Mouse (Mus musculus): ENCODE results near the gene Hspb6. TPM values are rescaled to one million over a fixed set of nuclear protein-coding genes. Genes with fewer than 3 reads are reported as not detected.

Gene Hspb6
- total RNA-seq (2021): 1,000 to 10,000 TPM; 1,132 to 1,502 TPM
- long read RNA-seq, experiment 1, transcript Hspb6-201 (3 exons, 1,363 nt): major isoform, 548 of 678 reads
- long read RNA-seq, experiment 1, partial matches to known transcripts: 117 of 678 reads
- long read RNA-seq, experiment 1, other reads (novel, unspliced or antisense): 9 of 678 reads
- long read RNA-seq, experiment 2, transcript Hspb6-201 (3 exons, 1,363 nt): major isoform, 888 of 1,056 reads
- long read RNA-seq, experiment 2, partial matches to known transcripts: 7 of 1,056 reads
- long read RNA-seq, experiment 2, other reads (novel, unspliced or antisense): 156 of 1,056 reads

GRCm38 (mm10) chr7:30552102-30553020 is at the start of gene Hspb6, which contains the start of gene Proser3:
Hspb6 (plus strand) TSS chr7:30552178.
Proser3 (minus strand) TSS chr7:30552299.
- intact Hi-C loops (cut with DNase I): no loop called here
- peak; percentile 93 to 95 for DNase-seq

DNA sequence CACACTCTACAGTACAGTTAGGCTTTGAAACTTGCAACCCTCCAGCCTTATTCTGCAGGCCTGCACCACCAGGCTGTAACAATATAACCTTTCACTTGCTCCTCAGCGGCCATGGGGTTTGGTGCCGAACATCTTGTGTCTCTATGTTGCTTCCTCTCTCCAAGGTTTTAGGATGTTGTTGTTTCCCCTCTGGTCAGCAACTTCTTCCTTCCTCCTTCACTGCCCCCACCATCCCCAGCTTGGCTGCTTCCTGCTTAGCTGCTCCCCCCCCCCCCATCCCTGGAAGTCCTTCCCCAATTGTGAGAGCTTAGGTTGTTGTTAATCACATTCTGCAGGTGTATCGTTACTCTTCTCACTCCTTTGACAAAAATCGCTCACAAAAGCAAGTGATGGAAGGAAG is 43.9 kb upstream of the Hspb6 start:
- intact Hi-C loops (cut with DNase I): no loop called here
- DNase-seq: no peak

GRCm38 (mm10) chr7:30515003-30515760 is 36.8 kb upstream of the Hspb6 start:
- intact Hi-C loops (cut with DNase I): no loop called here
- no peak for DNase-seq

GRCm38 (mm10) chr7:30518325-30518724 is 33.7 kb upstream of the Hspb6 start:
- intact Hi-C loops (cut with DNase I): no loop called here

DNA sequence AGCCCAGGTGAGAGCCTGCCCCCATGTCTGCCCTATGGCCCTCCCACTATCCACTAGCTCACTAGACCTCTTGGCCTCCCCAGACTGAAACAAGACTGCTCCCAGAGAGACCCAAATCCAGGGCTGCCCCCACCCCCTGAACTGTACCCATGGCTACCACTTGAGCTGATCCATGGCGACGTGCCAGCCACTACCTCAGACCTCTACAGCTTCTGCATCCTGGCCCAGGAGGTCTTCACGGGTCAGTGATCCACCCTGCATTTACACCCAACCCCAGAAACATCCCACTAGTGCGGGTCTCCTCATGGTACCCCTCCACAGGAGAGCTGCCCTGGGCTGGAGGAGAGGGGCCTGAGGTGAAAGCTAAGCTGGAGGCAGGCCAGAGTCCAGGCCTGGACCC is 31.6 kb upstream of the Hspb6 start:
- no peak for DNase-seq
- intact Hi-C loops (cut with DNase I): no loop called here

More at GRCm38 (mm10) chr7:30518325-30518724, 33.7 kb upstream of the Hspb6 start:
- DNase-seq: no peak

DNA sequence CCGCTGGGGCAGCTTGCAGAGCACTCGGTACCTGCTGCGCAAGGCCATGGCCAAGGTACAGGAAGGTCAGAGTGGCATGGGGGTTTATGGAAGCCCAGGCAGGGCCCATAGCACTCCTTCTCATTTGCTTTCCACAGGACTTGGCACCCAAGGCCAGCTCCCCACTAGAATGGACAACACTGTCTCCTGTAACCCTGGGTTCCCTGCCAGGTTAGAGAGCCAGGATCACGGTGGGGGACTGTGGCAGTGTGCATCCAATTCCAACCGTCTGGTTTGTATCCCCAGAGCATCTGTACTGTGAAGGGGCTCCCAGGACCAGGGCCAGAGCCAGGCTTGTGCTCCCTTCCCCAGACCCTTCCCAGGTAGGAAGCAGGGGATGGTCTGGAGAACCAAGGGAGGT is 31.1 kb upstream of the Hspb6 start:
- intact Hi-C loops (cut with DNase I): no loop called here
- DNase-seq: no peak

- no peak for DNase-seq
- intact Hi-C loops (cut with DNase I): no loop called here
Observed at GRCm38 (mm10) chr7:30522871-30523270, 29.1 kb upstream of the Hspb6 start.

- intact Hi-C loops (cut with DNase I): no loop called here
- no peak for DNase-seq
Observed at GRCm38 (mm10) chr7:30524487-30524886, 27.5 kb upstream of the Hspb6 start.

DNA sequence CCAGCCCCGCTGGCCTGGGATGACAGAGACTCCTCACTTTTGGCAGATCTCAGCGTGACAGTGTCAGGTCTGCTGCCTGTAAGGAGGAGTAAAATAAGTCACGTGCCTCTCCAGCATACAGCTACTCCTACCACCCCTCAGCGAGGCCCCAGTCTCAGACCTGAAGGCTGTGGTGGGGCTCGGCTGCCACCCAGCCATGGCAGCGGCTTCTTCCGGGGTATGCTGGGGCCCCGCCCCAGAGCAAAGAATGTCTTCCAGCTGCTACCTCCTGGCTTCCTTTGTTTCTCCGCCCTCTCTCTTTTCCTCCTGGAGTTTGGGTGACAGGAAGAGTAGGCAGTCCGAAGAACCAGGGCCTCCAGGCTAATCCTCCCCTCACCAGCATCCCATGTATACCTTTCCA is 26.0 kb upstream of the Hspb6 start:
- DNase-seq: no peak
- intact Hi-C loops (cut with DNase I): no loop called here

- intact Hi-C loops (cut with DNase I): no loop called here
- DNase-seq: no peak
Observed at GRCm38 (mm10) chr7:30526399-30526798, 25.6 kb upstream of the Hspb6 start.

DNA sequence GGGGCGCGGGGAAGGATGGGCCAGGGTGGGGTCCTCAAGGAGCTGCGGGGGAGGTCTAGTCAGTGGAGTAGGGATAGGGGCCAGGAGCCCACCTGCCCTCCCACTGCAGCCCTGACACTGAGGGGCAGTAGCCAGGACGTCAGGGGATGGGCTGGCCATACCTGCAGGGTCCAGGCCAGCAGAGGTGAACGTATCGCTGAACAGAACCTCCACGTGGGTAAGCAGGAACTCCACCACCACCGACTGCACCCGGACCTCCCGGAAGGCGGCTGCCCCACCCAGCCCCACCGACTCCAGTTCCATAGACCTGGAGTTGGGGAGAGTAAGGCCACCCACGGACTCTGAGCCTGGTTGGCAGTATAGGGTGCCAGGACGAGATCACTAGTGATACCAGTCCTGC is 25.0 kb upstream of the Hspb6 start:
- intact Hi-C loops (cut with DNase I): no loop called here
- DNase-seq: no peak

GRCm38 (mm10) chr7:30531291-30531815 is 20.6 kb upstream of the Hspb6 start:
- no peak for DNase-seq
- intact Hi-C loops (cut with DNase I): loop anchor here (10.0 kb wide), 1 partner anchor 203 kb away; no protein-coding TSS in a partner anchor

DNA sequence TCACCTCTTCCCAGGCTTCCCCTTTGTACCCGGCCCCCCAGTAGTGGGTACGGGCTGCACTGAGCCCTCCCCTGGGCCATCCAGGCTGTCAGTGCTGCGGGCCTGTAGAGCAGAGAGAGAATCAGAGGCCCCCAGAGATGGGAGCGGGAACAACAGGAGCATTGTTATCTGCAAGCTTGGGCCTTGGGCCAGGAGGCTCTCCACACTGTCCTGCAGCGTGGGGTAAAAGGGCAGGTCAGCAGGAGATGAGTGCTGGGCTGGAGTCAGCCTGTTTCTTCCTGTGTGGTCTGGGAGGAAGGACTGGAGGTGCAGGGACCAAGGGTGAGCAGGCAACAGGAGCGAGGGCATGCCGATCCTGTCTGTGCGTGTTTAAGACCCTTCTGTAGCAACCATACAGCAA is 19.0 kb upstream of the Hspb6 start:
- intact Hi-C loops (cut with DNase I): loop anchor here (10.0 kb wide), 1 partner anchor 202 kb away; no protein-coding TSS in a partner anchor
- no peak for DNase-seq

- DNase-seq: no peak
- intact Hi-C loops (cut with DNase I): loop anchor here (10.0 kb wide), 1 partner anchor 201 kb away; no protein-coding TSS in a partner anchor
Observed at GRCm38 (mm10) chr7:30533941-30534632, 17.9 kb upstream of the Hspb6 start.

GRCm38 (mm10) chr7:30534633-30535577 is 17.1 kb upstream of the Hspb6 start, which contains the start of gene Arhgap33:
Arhgap33 (minus strand) TSS chr7:30535060.
- peak; percentile 90 to 94 for DNase-seq
- intact Hi-C loops (cut with DNase I): loop anchor here (10.0 kb wide), 1 partner anchor 200 kb away; no protein-coding TSS in a partner anchor

GRCm38 (mm10) chr7:30540572-30540971 is 11.4 kb upstream of the Hspb6 start:
- intact Hi-C loops (cut with DNase I): no loop called here
- DNase-seq: no peak

DNA sequence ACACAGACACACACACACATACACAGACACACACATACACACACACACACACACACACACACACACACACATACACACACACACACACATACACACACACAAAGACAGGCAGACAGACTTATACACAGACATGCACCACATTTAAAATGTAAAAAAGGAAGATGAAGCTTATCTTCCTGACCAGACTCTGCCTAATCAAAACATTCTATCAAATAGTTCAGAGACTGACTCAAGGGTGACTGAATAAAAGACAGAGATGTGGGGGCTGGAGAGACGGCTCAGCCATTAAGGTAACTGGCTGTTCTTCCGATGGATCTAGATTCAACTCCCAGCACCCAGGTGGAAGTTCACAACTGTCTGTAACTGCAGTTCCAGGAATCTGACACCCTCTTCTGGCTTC is 7.7 kb upstream of the Hspb6 start:
- DNase-seq: no peak
- intact Hi-C loops (cut with DNase I): no loop called here

DNA sequence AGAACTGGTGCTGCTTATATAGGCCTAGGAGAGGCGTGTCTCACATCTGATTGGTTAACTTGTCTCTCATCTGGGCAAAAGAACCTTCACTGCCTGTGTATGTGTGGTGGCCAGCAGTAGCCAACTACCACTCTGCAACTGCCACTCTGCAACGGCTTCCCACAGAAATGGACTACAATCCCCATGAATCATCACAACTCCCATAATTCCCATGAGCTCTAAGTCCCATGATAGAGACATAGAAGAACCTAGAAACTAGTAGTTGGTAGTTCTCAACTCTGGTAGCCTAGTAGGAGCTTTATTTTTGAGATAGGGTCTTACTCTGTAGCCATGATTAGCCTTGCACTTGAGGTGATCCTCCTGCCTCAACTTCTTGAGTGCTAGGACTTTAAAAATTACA is 2.1 kb upstream of the Hspb6 start:
- intact Hi-C loops (cut with DNase I): no loop called here
- no peak for DNase-seq

- no peak for DNase-seq
- intact Hi-C loops (cut with DNase I): no loop called here
Observed at GRCm38 (mm10) chr7:30550603-30551002, 1.4 kb upstream of the Hspb6 start.

Data from gastrocnemius, postnatal 36 days (tissue).